ENCODE assay signal across 8 mouse cellular contexts in genomic region chr7:27688815-27689612, GRCm38 (mm10). TPM values are rescaled to one million over a fixed set of nuclear protein-coding genes. Genes with fewer than 3 reads are reported as not detected.
A peak's percentile ranks its signal among the peaks of the same experiment; 100 is the strongest.
DNase-seq lines count a peak whose midpoint lies in the region; ATAC-seq and TF ChIP-seq lines count a peak whose summit lies in the region.

Gene Zfp607b (plus strand): TSS chr7:27689340.

- no peak for TF ChIP-seq CTCF in bone marrow, adult 2 months (IDR thresholded peaks at IDR 0.05; ENCODE audit: control insufficient read depth, insufficient read depth, low read length)
- TF ChIP-seq CTCF in midbrain, postnatal 0 days (IDR thresholded peaks at IDR 0.05): no peak

- H3K9me3 ChIP-seq in embryonic facial prominence, embryonic 15.5 days (replicated peaks): no peaks in the 10 kb centered on the region
- no peaks in the 10 kb centered on the region for H3K9me3 ChIP-seq in limb, embryonic 14.5 days (ENCODE audit: control insufficient read depth, low read length)
- H3K9me3 ChIP-seq in midbrain, postnatal 0 days (ENCODE audit: low read length): no peaks in the 10 kb centered on the region

- H3K4me3 ChIP-seq in bone marrow, adult 2 months (replicated peaks; ENCODE audit: control insufficient read depth, low read depth, low read length): peak within 1 kb of the TSS; percentile 44
- H3K4me3 ChIP-seq in embryonic facial prominence, embryonic 15.5 days (replicated peaks): peak within 1 kb of the TSS; percentile 54
- H3K4me3 ChIP-seq in limb, embryonic 14.5 days (replicated peaks; ENCODE audit: low read length): peak within 1 kb of the TSS; percentile 45
- H3K4me3 ChIP-seq in midbrain, postnatal 0 days (ENCODE audit: low read depth, low read length): peak within 1 kb of the TSS; percentile 41

- no peaks in the 10 kb centered on the region for H3K36me3 ChIP-seq in embryonic facial prominence, embryonic 15.5 days
- no peaks in the 10 kb centered on the region for H3K36me3 ChIP-seq in limb, embryonic 14.5 days (ENCODE audit: control insufficient read depth, insufficient read depth, low read length)
- H3K36me3 ChIP-seq in midbrain, postnatal 0 days (ENCODE audit: insufficient read depth, low read length): no peaks in the 10 kb centered on the region

- H3K4me2 ChIP-seq in embryonic facial prominence, embryonic 15.5 days (replicated peaks): peak within 1 kb of the TSS; percentile 62
- peak within 1 kb of the TSS; percentile 67 for H3K4me2 ChIP-seq in limb, embryonic 14.5 days (replicated peaks; ENCODE audit: low read depth, low read length, severe bottlenecking)
- peak within 1 kb of the TSS; percentile 72 for H3K4me2 ChIP-seq in midbrain, postnatal 0 days (ENCODE audit: low read depth, low read length, poor library complexity, severe bottlenecking)

- no peak for TF ChIP-seq POLR2A in bone marrow, adult 2 months (IDR thresholded peaks at IDR 0.05; ENCODE audit: borderline replicate concordance, control insufficient read depth, low read depth, low read length)
- TF ChIP-seq POLR2A in limb, embryonic 14.5 days (IDR thresholded peaks at IDR 0.05; ENCODE audit: borderline replicate concordance, extremely low read depth, insufficient read depth, insufficient read length): no peak

- H3K9ac ChIP-seq in embryonic facial prominence, embryonic 15.5 days: peak within 1 kb of the TSS; percentile 35
- peak within 1 kb of the TSS; percentile 54 for H3K9ac ChIP-seq in limb, embryonic 14.5 days (ENCODE audit: low read depth, low read length, severe bottlenecking)
- peak within 1 kb of the TSS; percentile 54 for H3K9ac ChIP-seq in midbrain, postnatal 0 days (replicated peaks; ENCODE audit: low read length, poor library complexity, severe bottlenecking)

- no peaks in the 10 kb centered on the region for H3K4me1 ChIP-seq in bone marrow, adult 2 months (ENCODE audit: control insufficient read depth, insufficient read depth, low read length)
- H3K4me1 ChIP-seq in embryonic facial prominence, embryonic 15.5 days: peaks cover 11% of the 10 kb centered on the region
- H3K4me1 ChIP-seq in limb, embryonic 14.5 days (ENCODE audit: control insufficient read depth, insufficient read depth, low read length): peaks cover 8% of the 10 kb centered on the region
- H3K4me1 ChIP-seq in midbrain, postnatal 0 days (ENCODE audit: insufficient read depth, low read length): peaks cover 4% of the 10 kb centered on the region; the same call in 1 of the 2 replicates

- DNase-seq in 416B (ENCODE audit: low read depth): peak; percentile 100
- peak; percentile 97 for DNase-seq in heart, adult 8-10 months (ENCODE audit: low spot score)
- peak; percentile 98 for DNase-seq in kidney, adult 9 months
- DNase-seq in limb, embryonic 14.5 days (ENCODE audit: low spot score): peak; percentile 96
- DNase-seq in midbrain, postnatal 0 days (ENCODE audit: low spot score): peak; percentile 97
- peak; percentile 71 to 82 for DNase-seq in spleen, postnatal 14 days (ENCODE audit: low spot score in 2 of 2)

- ATAC-seq in embryonic facial prominence, embryonic 15.5 days (ENCODE audit: insufficient number of reproducible peaks, low FRiP score, low TSS enrichment, low read depth): peak; percentile 99
- ATAC-seq in limb, embryonic 14.5 days (ENCODE audit: low FRiP score, low read depth): peak; percentile 98
- ATAC-seq in midbrain, postnatal 0 days (ENCODE audit: low FRiP score): peak; percentile 97

- no peaks in the 10 kb centered on the region for H3K27me3 ChIP-seq in embryonic facial prominence, embryonic 15.5 days
- no peaks in the 10 kb centered on the region for H3K27me3 ChIP-seq in limb, embryonic 14.5 days (ENCODE audit: control insufficient read depth, insufficient read depth, low read length)
- H3K27me3 ChIP-seq in midbrain, postnatal 0 days (ENCODE audit: insufficient read depth, low read length): no peaks in the 10 kb centered on the region

- H3K27ac ChIP-seq in bone marrow, adult 2 months (ENCODE audit: control insufficient read depth, insufficient read depth, low read depth, low read length, poor library complexity): no peak within 1 kb of the TSS
- peak within 1 kb of the TSS; percentile 79 for H3K27ac ChIP-seq in embryonic facial prominence, embryonic 15.5 days (replicated peaks)
- peak within 1 kb of the TSS; percentile 77; the same call in 1 of the 2 replicates for H3K27ac ChIP-seq in limb, embryonic 14.5 days (replicated peaks; ENCODE audit: low read depth, low read length)
- H3K27ac ChIP-seq in midbrain, postnatal 0 days (ENCODE audit: low read depth, low read length): peak within 1 kb of the TSS; percentile 73

- WGBS in bone marrow, adult 2 months: under 1% methylated on average over 19 of the region's 19 CpGs
- WGBS in embryonic facial prominence, embryonic 15.5 days: under 1% methylated on average over 19 of the region's 19 CpGs
- under 1% methylated on average over 19 of the region's 19 CpGs for WGBS in limb, embryonic 14.5 days
- WGBS in midbrain, postnatal 0 days: under 1% methylated on average over 19 of the region's 19 CpGs

RNA-seq across cellular contexts. Expression of gene Zfp607b, which starts in this region (rescaled TPM):
- 1.2 and 4.2 TPM in 2 replicates for polyA plus RNA-seq in bone marrow, adult 2 months (2011; ENCODE audit: insufficient read depth, insufficient read length, low replicate concordance, missing spikeins)
- polyA plus RNA-seq in embryonic facial prominence, embryonic 15.5 days (2015; fragmentation: Nextera tagmentation; extraction: Ambion mirVana): 3.6 and 4.9 TPM in 2 replicates
- total RNA-seq in heart, adult 8-10 months (2022): 1 to 10 TPM in 1 of 4 experiments, under 1 TPM in 3; 0.56 to 1.9 (median 0.71) TPM
- polyA plus RNA-seq in limb, embryonic 14.5 days (2012; rRNA removed): 1.9 and 3.2 TPM in 2 replicates
- 3.0 and 4.9 TPM in 2 replicates for polyA plus RNA-seq in limb, embryonic 14.5 days (2014; fragmentation: Nextera tagmentation; extraction: Ambion mirVana)
- total RNA-seq in midbrain, postnatal 0 days (2014; rRNA removed): 6.5 and 10.4 TPM in 2 replicates
- 9.2 and 9.5 TPM in 2 replicates for polyA plus RNA-seq in midbrain, postnatal 0 days (2015; fragmentation: Nextera tagmentation; extraction: Ambion mirVana)
